Mouse (Mus musculus) central nervous system, embryonic 18 days (tissue): Measurements from ENCODE around the gene Ptbp1. TPM values are rescaled to one million over a fixed set of nuclear protein-coding genes. Genes with fewer than 3 reads are reported as not detected.

Source experiments
- polyA plus RNA-seq: library from polyadenylated mRNA; depleted of rRNA; stranded (reverse); fragments of >200 nt; gene quantifications from 2 replicates; pipeline ENCODE4 v1.2.3, GENCODE M21; 2012; rRNA removed

Gene Ptbp1
- polyA plus RNA-seq: 82.1 and 86.6 TPM in 2 replicates

GRCm38 (mm10) chr10:79853860-79854795 lies at the start of gene Ptbp1:
Ptbp1 (plus strand) TSS chr10:79854427.

DNA sequence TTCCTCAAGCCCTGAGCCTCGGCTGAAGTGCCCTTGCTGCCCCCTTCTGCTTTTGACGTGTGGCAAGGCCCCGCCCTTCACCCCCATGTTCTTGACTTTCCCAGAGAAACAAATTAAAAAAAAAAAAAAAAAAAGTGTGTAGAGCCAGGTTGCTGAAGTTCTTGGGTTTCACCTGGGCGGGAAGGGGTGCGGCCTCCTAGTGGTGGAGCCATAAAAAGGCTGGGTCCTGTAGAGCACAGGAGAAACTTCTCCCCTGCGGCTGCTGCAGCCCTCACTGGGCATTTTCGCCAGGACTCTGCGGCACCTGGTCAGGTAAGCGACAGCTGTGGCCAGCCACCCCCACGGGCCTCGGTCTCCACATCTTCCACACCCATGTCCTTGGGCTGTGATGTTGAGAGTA lies 33.4 kb upstream of the Ptbp1 start, which contains the start of gene Misp:
Misp (plus strand) TSS at position 208 of the 400 bp plus-strand sequence.

GRCm38 (mm10) chr10:79874290-79874862 lies 20.1 kb downstream of the Ptbp1 start, which contains the start of the genes Prtn3 and Plppr3:
Prtn3 (plus strand) TSS chr10:79874476.
Plppr3 (minus strand) TSS chr10:79874634.

DNA sequence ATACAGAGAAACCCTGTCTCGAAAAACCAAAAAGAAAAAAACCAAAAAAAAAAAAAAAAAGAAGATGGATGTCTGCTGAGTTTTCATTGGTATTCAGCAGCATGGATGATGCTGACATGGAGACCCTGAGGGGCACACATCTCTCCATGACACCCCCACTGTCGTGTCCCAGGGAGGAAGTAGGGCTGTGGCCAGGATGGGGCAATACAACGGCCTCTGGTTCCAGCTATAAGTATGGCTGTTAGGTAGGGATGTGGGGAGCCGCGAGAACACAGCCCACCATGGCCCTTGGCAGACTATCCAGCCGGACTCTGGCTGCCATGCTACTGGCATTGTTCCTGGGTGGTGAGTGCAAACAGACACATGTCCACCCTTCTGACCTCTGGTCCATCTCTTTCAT lies 31.8 kb downstream of the Ptbp1 start, which contains the start of gene Elane:
Elane (plus strand) TSS at position 194 of the 400 bp plus-strand sequence.

DNA sequence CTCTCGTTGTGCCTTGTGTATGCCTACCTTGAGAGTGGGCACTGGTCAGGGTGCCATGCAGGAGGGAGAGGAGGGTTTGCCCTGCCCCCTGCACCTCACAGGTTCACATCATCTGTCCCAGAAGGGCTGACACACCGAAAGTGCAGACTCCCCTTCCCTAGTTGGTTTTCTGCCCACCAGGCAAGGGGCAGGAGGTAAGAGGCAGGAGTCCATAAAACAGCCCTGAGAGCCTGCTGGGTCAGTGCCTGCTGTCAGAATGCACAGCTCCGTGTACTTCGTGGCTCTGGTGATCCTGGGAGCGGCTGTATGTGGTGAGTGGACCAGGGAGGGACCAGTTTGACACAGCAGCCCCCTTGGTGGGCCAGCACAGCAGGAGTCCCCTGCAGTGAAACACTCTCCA lies 36.4 kb downstream of the Ptbp1 start, which contains the start of gene Cfd:
Cfd (plus strand) TSS at position 184 of the 400 bp plus-strand sequence.

GRCm38 (mm10) chr10:79908167-79909091 lies 54.2 kb downstream of the Ptbp1 start, which contains the start of gene Med16:
Med16 (minus strand) TSS chr10:79908923.

GRCm38 (mm10) chr10:79910556-79910955 lies 56.3 kb downstream of the Ptbp1 start, which contains the start of gene Gm26602:
Gm26602 (plus strand) TSS chr10:79910856.

Other genes with a start within 250 kb of the Ptbp1 start
- 16.1 and 17.1 TPM in 2 replicates for gene C2cd4c, start 240.4 kb upstream of the Ptbp1 start, polyA plus RNA-seq
- 63.2 and 63.8 TPM in 2 replicates for gene Shc2, start 216.5 kb upstream of the Ptbp1 start, polyA plus RNA-seq
- 0.11 and 0.18 TPM in 2 replicates for gene Odf3l2, start 208.7 kb upstream of the Ptbp1 start, polyA plus RNA-seq
- 0.33 and 0.56 TPM in 2 replicates for gene Madcam1, start 189.9 kb upstream of the Ptbp1 start, polyA plus RNA-seq
- gene Tpgs1, start 185.1 kb upstream of the Ptbp1 start, polyA plus RNA-seq: 64.1 and 65.6 TPM in 2 replicates
- gene Cdc34, start 172.2 kb upstream of the Ptbp1 start, polyA plus RNA-seq: 85.1 and 93.1 TPM in 2 replicates
- 2.0 and 2.2 TPM in 2 replicates for gene Gzmm, start 165.4 kb upstream of the Ptbp1 start, polyA plus RNA-seq
- 919 and 923 TPM in 2 replicates for gene Bsg, start 149.9 kb upstream of the Ptbp1 start, polyA plus RNA-seq
- gene Hcn2, start 137.8 kb upstream of the Ptbp1 start, polyA plus RNA-seq: 22.0 and 26.6 TPM in 2 replicates
- gene Polrmt, start 107.8 kb upstream of the Ptbp1 start, polyA plus RNA-seq: 53.8 and 57.3 TPM in 2 replicates
- 1.0 and 1.1 TPM in 2 replicates for gene Fgf22, start 99.4 kb upstream of the Ptbp1 start, polyA plus RNA-seq
- 118 and 136 TPM in 2 replicates for gene Rnf126, start 87.5 kb upstream of the Ptbp1 start, polyA plus RNA-seq
- 3.5 and 4.5 TPM in 2 replicates for gene Fstl3, start 77.2 kb upstream of the Ptbp1 start, polyA plus RNA-seq
- gene Prss57, start 63.5 kb upstream of the Ptbp1 start, polyA plus RNA-seq: 0.26 and 0.39 TPM in 2 replicates
- 177 and 219 TPM in 2 replicates for gene Palm, start 60.9 kb upstream of the Ptbp1 start, polyA plus RNA-seq
- 0.54 and 0.57 TPM in 2 replicates for gene Misp, start 33.4 kb upstream of the Ptbp1 start, polyA plus RNA-seq
- 15.8 and 16.7 TPM in 2 replicates for gene Prtn3, start 20.0 kb downstream of the Ptbp1 start, polyA plus RNA-seq
- 680 and 811 TPM in 2 replicates for gene Plppr3, start 20.2 kb downstream of the Ptbp1 start, polyA plus RNA-seq
- not detected in 2 replicates for gene Elane, start 31.8 kb downstream of the Ptbp1 start, polyA plus RNA-seq
- gene Cfd, start 36.4 kb downstream of the Ptbp1 start, polyA plus RNA-seq: 0.34 and 0.37 TPM in 2 replicates
- gene Med16, start 54.5 kb downstream of the Ptbp1 start, polyA plus RNA-seq: 53.6 and 60.9 TPM in 2 replicates
- not detected in 2 replicates for gene Gm26602, start 56.4 kb downstream of the Ptbp1 start, polyA plus RNA-seq
- 6.1 and 6.5 TPM in 2 replicates for gene Kiss1r, start 62.5 kb downstream of the Ptbp1 start, polyA plus RNA-seq
- gene R3hdm4, start 66.8 kb downstream of the Ptbp1 start, polyA plus RNA-seq: 172 and 208 TPM in 2 replicates
- gene Arid3a, start 72.6 kb downstream of the Ptbp1 start, polyA plus RNA-seq: 4.2 TPM in 2 replicates
- 67.9 and 76.6 TPM in 2 replicates for gene Wdr18, start 105.7 kb downstream of the Ptbp1 start, polyA plus RNA-seq
- gene Grin3b, start 116.3 kb downstream of the Ptbp1 start, polyA plus RNA-seq: 0.40 and 0.45 TPM in 2 replicates
- gene Tmem259, start 129.9 kb downstream of the Ptbp1 start, polyA plus RNA-seq: 200 and 218 TPM in 2 replicates
- 18.9 and 19.8 TPM in 2 replicates for gene Cnn2, start 134.2 kb downstream of the Ptbp1 start, polyA plus RNA-seq
- gene Abca7, start 142.1 kb downstream of the Ptbp1 start, polyA plus RNA-seq: 7.1 and 7.5 TPM in 2 replicates
- gene Arhgap45, start 162.2 kb downstream of the Ptbp1 start, polyA plus RNA-seq: 2.2 and 2.4 TPM in 2 replicates
- gene Polr2e, start 185.4 kb downstream of the Ptbp1 start, polyA plus RNA-seq: 242 and 245 TPM in 2 replicates
- 421 and 492 TPM in 2 replicates for gene Gpx4, start 192.7 kb downstream of the Ptbp1 start, polyA plus RNA-seq